12 mouse cellular contexts compared by ENCODE assay signal in genomic region chrX:75143124-75143555, GRCm38 (mm10). TPM values are rescaled to one million over a fixed set of nuclear protein-coding genes. Genes with fewer than 3 reads are reported as not detected.
A peak's percentile ranks its signal among the peaks of the same experiment; 100 is the strongest.
DNase-seq lines count a peak whose midpoint lies in the region; ATAC-seq lines count a peak whose summit lies in the region.
"Not testable (repeated sequence)": the region's sequence is repeated elsewhere in the genome, so short reads cannot be mapped to it uniquely, and the experiment has no call there.
"Had no signal": no experiment of that assay in that cellular context is flagged by ENCODE, and none has a peak within 500 bp of the region (broad histone marks: within the 10 kb centered on the region; RNA-seq: fewer than 3 reads in every experiment).

No protein-coding gene starts in this region.

- 23% methylated on average over 40 of the region's 42 CpGs for WGBS in embryonic facial prominence, embryonic 10.5 days
- WGBS in hindbrain, embryonic 16.5 days: 35% methylated on average over 23 of the region's 42 CpGs
- WGBS in limb, embryonic 10.5 days: 13% methylated on average over 27 of the region's 42 CpGs
- 22% methylated on average over 14 of the region's 42 CpGs for WGBS in neural tube, embryonic 15.5 days

- not testable (repeated sequence) for H3K9me3 ChIP-seq in embryonic facial prominence, embryonic 10.5 days; hindbrain, embryonic 16.5 days (ENCODE audit: control insufficient read depth, low read length); limb, embryonic 10.5 days (replicated peaks); neural tube, embryonic 15.5 days (replicated peaks)

- DNase-seq in adrenal gland, adult (ENCODE audit: inconsistent age in 2 of 2, low spot score in 1 of 2): peak; percentile 20 to 55
- DNase-seq in embryonic facial prominence, embryonic 10.5 days (ENCODE audit: low spot score): peak; percentile 35
- peak; percentile 6 for DNase-seq in gastrocnemius, postnatal 10 days
- peak; percentile 35 for DNase-seq in limb, embryonic 10.5 days (ENCODE audit: low spot score)
- DNase-seq in lung, postnatal 14 days: peak; percentile 3
- DNase-seq in thymus, postnatal 0 days (ENCODE audit: low spot score): peak; percentile 8

- H3K4me1 ChIP-seq in embryonic facial prominence, embryonic 10.5 days; hindbrain, embryonic 16.5 days (ENCODE audit: control insufficient read depth, insufficient read depth, low read depth, low read length); limb, embryonic 10.5 days; neural tube, embryonic 15.5 days: not testable (repeated sequence)

- peak; percentile 73; the same call in 1 of the 2 replicates for ATAC-seq in hindbrain, embryonic 16.5 days
- ATAC-seq in neural tube, embryonic 15.5 days (ENCODE audit: low FRiP score): peak; percentile 59

- H3K4me3 ChIP-seq in embryonic facial prominence, embryonic 10.5 days: peak overlapping the region; percentile 53
- H3K4me3 ChIP-seq in hindbrain, embryonic 16.5 days (ENCODE audit: low read length): peak overlapping the region; percentile 40
- H3K4me3 ChIP-seq in limb, embryonic 10.5 days: peak overlapping the region; percentile 47
- peak overlapping the region; percentile 40 for H3K4me3 ChIP-seq in neural tube, embryonic 15.5 days (replicated peaks)

- H3K27ac ChIP-seq in embryonic facial prominence, embryonic 10.5 days (replicated peaks); hindbrain, embryonic 16.5 days (ENCODE audit: low read depth, low read length); limb, embryonic 10.5 days; neural tube, embryonic 15.5 days (replicated peaks): not testable (repeated sequence)

- H3K27me3 ChIP-seq in embryonic facial prominence, embryonic 10.5 days (replicated peaks; ENCODE audit: low read depth, poor library complexity, severe bottlenecking); hindbrain, embryonic 16.5 days (replicated peaks; ENCODE audit: control insufficient read depth, insufficient read depth, low read length); limb, embryonic 10.5 days (ENCODE audit: low read depth, poor library complexity, severe bottlenecking); neural tube, embryonic 15.5 days (replicated peaks): not testable (repeated sequence)

- not testable (repeated sequence) for H3K36me3 ChIP-seq in embryonic facial prominence, embryonic 10.5 days (replicated peaks); hindbrain, embryonic 16.5 days (ENCODE audit: control insufficient read depth, insufficient read depth, low read length); limb, embryonic 10.5 days; neural tube, embryonic 15.5 days

- H3K4me2 ChIP-seq in hindbrain, embryonic 16.5 days (ENCODE audit: low read length): peak overlapping the region; percentile 66
- peak overlapping the region; percentile 60 for H3K4me2 ChIP-seq in neural tube, embryonic 15.5 days

- H3K9ac ChIP-seq in hindbrain, embryonic 16.5 days (ENCODE audit: low read depth, low read length): peak overlapping the region; percentile 45; the same call in 1 of the 2 replicates
- H3K9ac ChIP-seq in neural tube, embryonic 15.5 days (replicated peaks): 0 out of 2 replicates have a peak overlapping the region, but pooled peaks have one; percentile 31

RNA-seq across cellular contexts. Expression of gene Mpp1, which starts 12.3 kb away (rescaled TPM):
- polyA plus RNA-seq in embryonic facial prominence, embryonic 10.5 days (2016; fragmentation: Nextera tagmentation; extraction: Ambion mirVana): 23.4 and 24.8 TPM in 2 replicates
- 10 to 100 TPM; 30.2 to 30.7 TPM for total RNA-seq in gastrocnemius, postnatal 10 days (2021)
- 30.5 and 31.8 TPM in 2 replicates for polyA plus RNA-seq in hindbrain, embryonic 16.5 days (2015; fragmentation: Nextera tagmentation; extraction: Ambion mirVana)
- 19.9 and 23.2 TPM in 2 replicates for polyA plus RNA-seq in limb, embryonic 10.5 days (2016; fragmentation: Nextera tagmentation; extraction: Ambion mirVana)
- polyA plus RNA-seq in neural tube, embryonic 15.5 days (2015; fragmentation: Nextera tagmentation; extraction: Ambion mirVana): 32.6 and 44.6 TPM in 2 replicates
- polyA plus RNA-seq in thymus, postnatal 0 days (2015; fragmentation: Nextera tagmentation; extraction: Ambion mirVana): 96.7 and 99.0 TPM in 2 replicates

RNA-seq across cellular contexts. Expression of gene Smim9, which starts 20.4 kb away (rescaled TPM):
- polyA plus RNA-seq in embryonic facial prominence, embryonic 10.5 days (2016; fragmentation: Nextera tagmentation; extraction: Ambion mirVana): not detected in 2 replicates
- total RNA-seq in gastrocnemius, postnatal 10 days (2021): not detected
- not detected in 2 replicates for polyA plus RNA-seq in hindbrain, embryonic 16.5 days (2015; fragmentation: Nextera tagmentation; extraction: Ambion mirVana)
- polyA plus RNA-seq in limb, embryonic 10.5 days (2016; fragmentation: Nextera tagmentation; extraction: Ambion mirVana): not detected in 2 replicates
- polyA plus RNA-seq in neural tube, embryonic 15.5 days (2015; fragmentation: Nextera tagmentation; extraction: Ambion mirVana): not detected in 2 replicates
- not detected in 2 replicates for polyA plus RNA-seq in thymus, postnatal 0 days (2015; fragmentation: Nextera tagmentation; extraction: Ambion mirVana)
- total RNA-seq: heart, postnatal 36 days; left cerebral cortex, adult 8-10 months had no signal
- polyA plus RNA-seq: frontal cortex, adult 2 months; myocyte had no signal

RNA-seq across cellular contexts. Expression of gene Dkc1, which starts 47.5 kb away (rescaled TPM):
- 240 and 247 TPM in 2 replicates for polyA plus RNA-seq in embryonic facial prominence, embryonic 10.5 days (2016; fragmentation: Nextera tagmentation; extraction: Ambion mirVana)
- 10 to 100 TPM; 30.0 to 31.0 TPM for total RNA-seq in gastrocnemius, postnatal 10 days (2021)
- 49.2 and 49.9 TPM in 2 replicates for polyA plus RNA-seq in hindbrain, embryonic 16.5 days (2015; fragmentation: Nextera tagmentation; extraction: Ambion mirVana)
- 212 and 261 TPM in 2 replicates for polyA plus RNA-seq in limb, embryonic 10.5 days (2016; fragmentation: Nextera tagmentation; extraction: Ambion mirVana)
- polyA plus RNA-seq in neural tube, embryonic 15.5 days (2015; fragmentation: Nextera tagmentation; extraction: Ambion mirVana): 46.2 and 87.7 TPM in 2 replicates
- polyA plus RNA-seq in thymus, postnatal 0 days (2015; fragmentation: Nextera tagmentation; extraction: Ambion mirVana): 137 and 165 TPM in 2 replicates

RNA-seq across cellular contexts. Expression of gene Gab3, which starts 57.9 kb away (rescaled TPM):
- polyA plus RNA-seq in embryonic facial prominence, embryonic 10.5 days (2016; fragmentation: Nextera tagmentation; extraction: Ambion mirVana): 0.74 and 0.85 TPM in 2 replicates
- total RNA-seq in gastrocnemius, postnatal 10 days (2021): 1 to 10 TPM; 1.6 to 2.7 TPM
- polyA plus RNA-seq in hindbrain, embryonic 16.5 days (2015; fragmentation: Nextera tagmentation; extraction: Ambion mirVana): 3.0 and 3.1 TPM in 2 replicates
- 0.46 and 0.65 TPM in 2 replicates for polyA plus RNA-seq in limb, embryonic 10.5 days (2016; fragmentation: Nextera tagmentation; extraction: Ambion mirVana)
- polyA plus RNA-seq in neural tube, embryonic 15.5 days (2015; fragmentation: Nextera tagmentation; extraction: Ambion mirVana): 3.4 and 3.7 TPM in 2 replicates
- 3.4 and 3.6 TPM in 2 replicates for polyA plus RNA-seq in thymus, postnatal 0 days (2015; fragmentation: Nextera tagmentation; extraction: Ambion mirVana)
